Mouse (Mus musculus) liver, adult 2 months (tissue): ENCODE measurements at regions not wholly inside any gene's neighbourhood (a gene's known extent, or its start where the extent isn't known, plus 50 kb on each side); places are given as distances from the start of the nearest gene placed in this dataset.
A peak's percentile ranks its signal among the peaks of the same experiment; 100 is the strongest.

Experiments
- DNase-seq: peaks from one replicate; pipeline ENCODE4 v3.0.0-alpha.2; 2011; ENCODE audit warnings: low read depth, low spot score; ENCODE audit errors: extremely low read depth
- H3K27ac ChIP-seq: fragments of 200-500 bp; replicated peaks from 2 replicates; pipeline ENCODE4 v1.5.1; 2012; ENCODE audit warnings: low read depth, mild to moderate bottlenecking, control low read depth, inconsistent platforms, low read length; ENCODE audit not compliant: insufficient read depth
- H3K27me3 ChIP-seq: fragments of 200-500 bp; 2 replicates; pipeline ENCODE4 v1.6.1; 2012; ENCODE audit warnings: mild to moderate bottlenecking, moderate library complexity, low read length, inconsistent platforms; ENCODE audit not compliant: control insufficient read depth, insufficient read depth
- H3K36me3 ChIP-seq: fragments of 200-500 bp; 2 replicates; pipeline ENCODE4 v1.6.1; 2012; ENCODE audit warnings: low read length, inconsistent platforms; ENCODE audit not compliant: control insufficient read depth, insufficient read depth
- H3K4me1 ChIP-seq: fragments of 200-500 bp; 2 replicates; pipeline ENCODE4 v1.6.1; 2011; ENCODE audit warnings: low read length; ENCODE audit not compliant: control insufficient read depth, insufficient read depth
- H3K4me3 ChIP-seq: fragments of 200-500 bp; 2 replicates; pipeline ENCODE4 v1.5.1; 2011; ENCODE audit warnings: low read depth, mild to moderate bottlenecking, control low read depth, low read length, moderate library complexity; ENCODE audit not compliant: insufficient read depth
- H3K79me2 ChIP-seq: fragments of 200-500 bp; 2 replicates; pipeline ENCODE4 v1.6.1; 2012; ENCODE audit warnings: inconsistent platforms, mild to moderate bottlenecking, low read length, moderate library complexity; ENCODE audit not compliant: control insufficient read depth, insufficient read depth
- H3K9ac ChIP-seq: fragments of 200-500 bp; 2 replicates; pipeline ENCODE4 v1.6.1; 2012; ENCODE audit warnings: low read depth, mild to moderate bottlenecking, control low read depth, inconsistent platforms, low read length
- CTCF ChIP-seq: fragments of 200-500 bp; IDR thresholded peaks from 2 replicates; pipeline ENCODE4 v1.5.1; 2011; ENCODE audit warnings: low read depth, low read length, control low read depth
- POLR2A ChIP-seq: fragments of 200-500 bp; IDR thresholded peaks from 2 replicates; pipeline ENCODE4 v1.6.1; 2011; ENCODE audit warnings: low read length, control low read depth; ENCODE audit not compliant: insufficient read depth; ENCODE audit errors: extremely low read depth
- WGBS: fragments of 180-500 bp; shearing (Covaris S2); methylation state at CpG from one replicate; pipeline ENCODE4 v1.1.7; 2018; 5-methylcytosine and 5-hydroxymethylcytosine counted together

DNA sequence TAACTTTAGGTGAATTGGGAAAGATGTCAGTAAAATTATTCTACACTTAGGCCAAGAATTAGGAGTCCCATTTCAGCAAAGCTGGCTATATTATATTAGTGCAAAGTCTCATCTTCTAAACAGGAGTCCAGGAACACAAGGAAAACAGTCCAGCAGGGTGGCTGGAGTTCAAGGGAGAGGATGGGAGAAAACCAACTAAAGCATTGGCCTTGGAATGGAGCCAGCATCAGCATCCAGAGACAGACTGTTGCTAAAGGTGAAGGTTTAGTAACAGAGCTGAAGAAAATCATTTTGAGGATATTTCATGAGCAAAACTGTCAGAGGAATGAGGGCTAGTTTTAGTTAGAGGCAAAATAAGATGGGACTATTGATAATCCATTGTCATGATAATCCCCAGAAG, 559.9 kb downstream of the Epha4 start:
- no peaks in the 10 kb centered on the region for H3K4me1 ChIP-seq
- H3K9ac ChIP-seq = no peak overlapping the region
- no peaks in the 10 kb centered on the region for H3K36me3 ChIP-seq
- no peak overlapping the region for H3K4me3 ChIP-seq
- no peak overlapping the region for H3K27ac ChIP-seq
- H3K27me3 ChIP-seq = no peaks in the 10 kb centered on the region; the same call in 1 of the 2 replicates
- DNase-seq = no peak
- H3K79me2 ChIP-seq = no peaks in the 10 kb centered on the region
- TF ChIP-seq CTCF (no peak), POLR2A (no peak)

DNA sequence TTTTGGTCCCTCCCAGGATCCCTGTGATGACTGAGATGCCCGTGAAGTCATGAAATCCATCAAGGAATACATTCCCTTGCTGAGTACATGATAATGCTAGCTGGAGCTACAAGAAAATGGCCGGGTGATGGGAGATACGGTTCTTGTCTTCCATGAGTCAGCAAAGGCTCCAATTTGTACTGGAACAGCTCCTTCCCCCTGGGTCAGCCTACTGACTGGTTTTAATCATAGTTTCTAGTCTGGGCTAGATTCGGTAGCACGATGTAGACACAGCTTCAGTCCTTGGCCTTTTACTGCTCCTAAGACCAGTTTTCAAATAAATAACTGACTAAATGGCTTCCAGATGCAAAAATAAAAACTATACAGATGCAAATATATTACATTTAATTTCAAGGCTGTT, 557.5 kb downstream of the Epha4 start:
- no peak for DNase-seq
- 90% methylated on average over 5 of the region's 5 CpGs for WGBS
- no peaks in the 10 kb centered on the region for H3K4me1 ChIP-seq
- no peak overlapping the region for H3K4me3 ChIP-seq
- H3K27ac ChIP-seq = no peak overlapping the region
- no peaks in the 10 kb centered on the region for H3K79me2 ChIP-seq
- no peaks in the 10 kb centered on the region for H3K36me3 ChIP-seq
- TF ChIP-seq CTCF = no peak
- TF ChIP-seq POLR2A = no peak
- H3K27me3 ChIP-seq = no peaks in the 10 kb centered on the region; the same call in 1 of the 2 replicates
- H3K9ac ChIP-seq = no peak overlapping the region

DNA sequence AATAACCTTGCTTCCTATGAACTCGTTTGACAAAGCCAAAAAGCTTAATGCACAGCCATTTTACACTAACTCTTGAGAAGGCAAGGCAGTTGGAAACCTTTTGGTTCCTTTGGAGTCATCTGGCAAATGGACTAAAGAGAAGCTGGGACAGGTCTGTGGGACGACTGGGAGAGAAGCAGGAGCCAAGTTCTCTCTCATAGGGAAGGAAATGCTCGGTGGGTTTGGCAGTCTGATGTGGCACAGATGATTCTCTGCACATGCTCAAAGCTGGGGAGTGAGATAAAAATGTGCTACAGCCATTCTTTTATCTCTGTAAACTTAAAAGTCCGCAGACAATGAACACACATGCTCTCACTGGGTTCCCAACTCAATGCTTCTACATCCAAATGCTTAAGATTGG, 556.2 kb downstream of the Epha4 start:
- Histone ChIP-seq H3K27ac (no peak overlapping the region), H3K79me2 (no peaks in the 10 kb centered on the region), H3K36me3 (no peaks in the 10 kb centered on the region), H3K4me1 (no peaks in the 10 kb centered on the region), H3K4me3 (no peak overlapping the region), H3K27me3 (no peaks in the 10 kb centered on the region), H3K9ac (no peak overlapping the region)
- no peak for DNase-seq
- 70% methylated on average over 4 of the region's 4 CpGs for WGBS
- no peak for TF ChIP-seq CTCF
- TF ChIP-seq POLR2A = no peak

DNA sequence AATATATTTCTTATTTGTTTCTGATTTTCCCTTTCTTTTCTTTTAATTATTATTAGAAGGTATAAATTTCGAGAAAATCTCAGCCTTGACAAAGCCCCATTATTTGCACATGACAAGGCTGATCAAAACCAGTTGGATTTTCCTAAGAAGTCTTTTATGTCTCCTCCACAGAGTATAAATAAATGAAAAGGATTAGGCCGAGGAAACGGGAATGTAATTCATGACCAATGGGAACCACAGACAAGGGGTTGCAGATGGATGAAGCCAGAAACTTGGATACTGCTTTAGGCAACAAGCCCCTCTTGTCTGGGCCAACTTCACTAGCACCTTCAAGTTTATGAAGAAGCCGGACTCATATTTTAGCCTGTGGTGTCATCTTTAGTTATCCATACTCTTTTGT, 542.4 kb downstream of the Epha4 start:
- Histone ChIP-seq H3K36me3 (no peaks in the 10 kb centered on the region), H3K27me3 (no peaks in the 10 kb centered on the region), H3K9ac (no peak overlapping the region), H3K4me1 (no peaks in the 10 kb centered on the region), H3K27ac (no peak overlapping the region), H3K79me2 (no peaks in the 10 kb centered on the region), H3K4me3 (no peak overlapping the region)
- 88% methylated on average over 4 of the region's 4 CpGs for WGBS
- TF ChIP-seq CTCF (no peak), POLR2A (no peak)
- no peak for DNase-seq

DNA sequence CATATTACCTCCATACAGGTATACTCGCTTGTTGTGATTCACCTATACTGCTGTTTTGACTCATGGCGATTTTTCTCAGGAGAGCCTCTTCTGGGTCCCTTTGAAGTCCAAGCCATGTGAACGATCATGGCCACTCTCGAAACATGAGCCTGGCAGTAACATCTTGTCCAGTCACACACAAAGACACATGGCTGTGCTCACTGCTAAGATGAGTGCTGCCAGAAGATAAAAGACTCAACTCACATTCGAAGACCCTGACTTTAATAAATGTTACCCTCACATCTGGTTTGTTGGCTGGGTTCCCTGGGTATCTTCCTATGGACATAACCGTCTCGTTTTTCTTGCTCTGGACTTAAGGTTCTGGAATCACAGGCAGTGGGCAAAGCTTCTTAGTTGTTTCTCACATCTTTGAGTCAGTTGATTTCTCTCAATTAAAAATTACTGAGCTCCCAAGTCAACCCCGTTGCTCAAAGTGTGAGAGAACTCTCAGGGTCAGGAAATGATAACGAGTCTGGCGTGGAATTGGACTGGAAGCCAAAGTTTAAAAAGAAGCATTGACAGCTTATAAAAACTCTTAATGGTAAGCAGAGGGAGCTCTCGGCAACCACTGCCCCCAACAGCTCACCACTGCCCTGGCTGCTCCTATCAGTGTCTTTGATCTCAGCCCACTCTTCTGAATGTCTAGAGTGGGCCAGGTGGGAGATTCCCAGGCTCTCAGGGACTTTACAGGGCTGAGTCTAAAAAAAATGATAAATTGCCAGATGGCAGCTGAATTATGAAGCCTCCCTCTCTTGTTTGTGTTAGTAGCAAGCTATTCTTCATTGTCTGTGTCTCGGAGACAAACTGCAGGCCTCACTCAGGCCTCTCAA, 539.6 kb downstream of the Epha4 start:
- Histone ChIP-seq H3K36me3 (no peaks in the 10 kb centered on the region), H3K79me2 (no peaks in the 10 kb centered on the region), H3K27ac (no peak overlapping the region), H3K4me3 (no peak overlapping the region), H3K27me3 (no peaks in the 10 kb centered on the region), H3K9ac (no peak overlapping the region), H3K4me1 (no peaks in the 10 kb centered on the region)
- 82% methylated on average over 12 of the region's 12 CpGs for WGBS
- TF ChIP-seq CTCF (no peak), POLR2A (no peak)
- peak; percentile 6 for DNase-seq

DNA sequence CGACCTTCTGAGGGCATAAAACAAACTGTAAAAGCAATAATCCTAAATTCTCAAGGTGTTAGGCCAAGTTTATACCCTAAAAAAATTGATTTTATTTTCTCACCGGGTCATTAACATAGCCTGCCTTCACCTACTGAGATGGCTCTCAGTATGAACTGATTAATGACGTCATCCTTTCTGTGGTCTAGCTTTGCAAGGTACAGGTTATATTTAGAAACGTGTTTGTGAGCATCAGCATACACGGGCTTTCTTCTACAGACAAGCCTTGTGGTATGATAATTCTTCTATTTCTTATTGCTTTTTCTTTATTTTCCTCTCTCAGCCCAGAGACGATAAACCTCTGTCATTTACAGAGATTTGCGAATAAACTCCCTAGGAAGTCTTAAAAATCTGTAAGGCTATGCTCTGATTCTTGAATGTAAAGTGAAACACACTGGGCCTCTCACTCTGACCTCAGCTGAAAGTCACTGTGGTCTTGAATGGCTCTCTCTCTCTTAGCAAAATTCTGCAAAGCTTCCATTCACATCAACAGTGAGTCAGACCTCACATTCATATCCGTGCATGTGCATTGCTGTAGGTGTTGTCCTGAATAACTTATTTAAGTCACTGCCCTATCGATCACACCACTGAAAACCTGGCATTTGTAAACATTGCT, 534.3 kb downstream of the Epha4 start:
- no peak for DNase-seq
- H3K9ac ChIP-seq = no peak overlapping the region
- no peaks in the 10 kb centered on the region for H3K79me2 ChIP-seq
- no peaks in the 10 kb centered on the region for H3K27me3 ChIP-seq
- H3K36me3 ChIP-seq = no peaks in the 10 kb centered on the region
- H3K4me3 ChIP-seq = no peak overlapping the region
- no peak overlapping the region for H3K27ac ChIP-seq
- no peak for TF ChIP-seq CTCF
- TF ChIP-seq POLR2A = no peak
- WGBS = 86% methylated on average over 9 of the region's 9 CpGs
- no peaks in the 10 kb centered on the region for H3K4me1 ChIP-seq
